Mouse (Mus musculus) spleen, postnatal 36 days (tissue): ENCODE results near the gene Wdr46.

ENCODE experiments used
- DNase-seq, 2 experiments: peaks; one replicate each; pipeline ENCODE4 v3.0.0; 2022; ENCODE audit warnings: low spot score in 2 of 2, mixed read lengths in 1 of 2

The Wdr46 gene

DNA sequence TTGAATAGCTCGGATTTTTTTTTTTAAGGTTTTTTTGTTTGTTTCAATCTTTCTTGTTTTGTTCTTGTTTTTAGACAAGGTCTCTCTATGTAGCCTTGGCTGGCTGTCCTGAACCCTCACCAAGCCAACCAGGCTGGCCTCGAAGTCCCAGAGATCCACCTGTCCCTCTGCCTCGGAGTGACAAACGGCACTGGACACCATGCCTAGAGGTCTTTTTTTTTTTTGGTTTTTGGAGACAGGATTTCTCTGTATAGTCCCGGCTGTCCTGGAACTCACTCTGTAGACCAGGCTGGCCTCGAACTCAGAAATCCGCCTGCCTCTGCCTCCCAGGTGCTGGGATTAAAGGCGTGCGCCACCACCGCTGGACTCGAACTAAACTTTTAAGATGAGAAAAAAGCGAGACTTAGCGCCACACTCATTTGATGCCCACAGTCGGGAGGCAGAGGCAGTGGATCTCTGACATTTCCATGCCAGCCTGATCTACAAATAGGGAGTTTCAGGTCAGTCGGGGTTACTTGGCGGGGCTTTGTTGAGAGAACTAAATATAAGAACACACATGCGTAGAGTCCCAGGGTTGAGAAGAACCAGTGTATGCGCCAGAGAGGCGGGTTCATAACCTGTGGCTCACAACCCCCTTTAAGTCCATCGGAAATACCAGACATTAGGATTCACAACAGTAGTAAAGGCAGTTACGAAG lies 12.1 kb upstream of the Wdr46 start:
- DNase-seq, result no peak

DNA sequence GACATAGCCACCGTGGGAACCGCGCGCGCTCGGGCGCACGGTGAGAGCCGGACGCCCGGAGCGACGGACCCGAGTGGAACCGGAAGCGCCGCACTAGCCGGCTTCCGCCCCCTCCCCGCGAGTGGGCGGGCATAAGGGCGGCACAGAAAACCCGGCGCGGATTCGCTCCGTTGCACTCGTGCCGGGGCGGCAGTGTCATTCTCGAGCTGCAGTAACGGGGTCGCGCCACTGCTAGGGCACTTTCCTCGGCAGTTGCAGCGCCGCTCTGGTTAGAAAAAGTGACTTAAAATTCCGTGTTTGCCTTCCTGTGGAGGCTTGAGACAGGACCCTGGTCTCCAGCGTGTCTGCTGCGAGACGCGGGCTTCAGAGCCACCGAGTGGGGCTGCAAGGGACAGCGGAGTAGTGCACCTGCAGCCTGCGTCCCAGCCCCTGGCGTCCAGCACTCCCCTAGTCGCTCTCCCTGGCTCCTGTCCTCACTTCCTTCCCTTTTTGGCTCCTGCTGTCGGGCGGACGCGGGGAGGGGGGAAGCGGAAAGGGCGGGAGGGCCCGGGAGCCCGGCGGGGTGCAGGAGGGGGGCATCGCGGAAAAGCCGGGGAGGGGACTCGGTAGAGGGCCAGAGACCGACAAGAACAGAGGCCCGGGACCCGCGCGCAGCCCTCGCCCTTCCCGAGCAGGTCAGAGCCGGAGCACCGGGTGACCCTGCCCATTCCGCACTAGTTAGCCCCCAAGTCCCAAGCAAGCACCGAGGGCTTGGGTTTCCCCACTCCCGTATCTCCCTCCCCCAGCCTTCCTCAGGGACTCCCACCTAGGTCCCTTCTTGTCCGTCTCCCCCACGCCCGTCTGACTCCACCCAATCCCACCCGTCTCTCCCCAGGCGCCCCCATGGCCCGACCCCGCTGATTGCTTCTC lies 10.8 kb upstream of the Wdr46 start, which contains the start of gene Rgl2:
Rgl2 (plus strand) TSS at position 173 of the 909 bp plus-strand sequence.
- DNase-seq, result peak; percentile 88 to 91

GRCm38 (mm10) chr17:33930280-33931158 lies 9.9 kb upstream of the Wdr46 start:
- DNase-seq, result peak; percentile 69 to 72

GRCm38 (mm10) chr17:33931159-33931866 lies 9.1 kb upstream of the Wdr46 start:
- DNase-seq, result no peak

DNA sequence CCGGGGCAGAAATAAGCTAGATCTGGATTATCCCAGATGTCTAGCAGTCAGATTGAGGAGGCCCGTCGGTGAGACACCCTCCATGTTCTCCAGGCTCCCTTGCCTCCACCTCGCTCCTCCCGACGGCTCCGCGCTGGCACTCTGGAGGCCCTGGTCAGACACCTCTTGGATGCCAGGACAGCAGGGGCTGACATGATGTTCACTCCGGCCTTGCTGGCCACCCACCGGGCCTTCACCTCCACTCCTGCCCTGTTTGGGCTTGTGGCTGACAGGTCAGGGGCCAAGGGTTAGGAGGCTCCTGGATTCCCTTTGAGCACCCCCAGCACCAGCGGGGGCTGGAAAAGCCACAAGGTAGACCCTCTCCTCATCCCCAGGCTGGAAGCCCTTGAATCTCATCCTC lies 8.5 kb upstream of the Wdr46 start:
- DNase-seq, result no peak

DNA sequence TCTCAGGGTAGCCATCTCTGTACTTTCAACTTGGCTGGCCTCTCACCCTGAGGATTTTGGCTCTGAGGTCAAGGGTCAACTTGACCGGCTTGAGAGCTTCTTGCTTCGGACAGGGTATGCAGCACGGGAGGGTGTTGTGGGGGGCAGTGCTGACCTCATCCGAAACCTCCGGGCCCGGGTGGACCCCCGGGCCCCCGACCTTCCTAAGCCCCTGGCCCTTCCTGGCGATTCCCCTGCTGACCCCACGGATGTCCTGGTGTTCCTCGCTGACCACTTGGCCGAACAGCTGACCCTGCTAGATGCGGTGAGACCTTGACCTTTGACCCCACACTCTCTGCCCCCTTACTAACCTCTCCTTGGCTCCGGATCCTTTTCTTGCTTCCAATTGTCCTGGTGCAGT lies 8.0 kb upstream of the Wdr46 start:
- no peak for DNase-seq

- no peak for DNase-seq
Measured at GRCm38 (mm10) chr17:33932970-33933369, 7.5 kb upstream of the Wdr46 start.

DNA sequence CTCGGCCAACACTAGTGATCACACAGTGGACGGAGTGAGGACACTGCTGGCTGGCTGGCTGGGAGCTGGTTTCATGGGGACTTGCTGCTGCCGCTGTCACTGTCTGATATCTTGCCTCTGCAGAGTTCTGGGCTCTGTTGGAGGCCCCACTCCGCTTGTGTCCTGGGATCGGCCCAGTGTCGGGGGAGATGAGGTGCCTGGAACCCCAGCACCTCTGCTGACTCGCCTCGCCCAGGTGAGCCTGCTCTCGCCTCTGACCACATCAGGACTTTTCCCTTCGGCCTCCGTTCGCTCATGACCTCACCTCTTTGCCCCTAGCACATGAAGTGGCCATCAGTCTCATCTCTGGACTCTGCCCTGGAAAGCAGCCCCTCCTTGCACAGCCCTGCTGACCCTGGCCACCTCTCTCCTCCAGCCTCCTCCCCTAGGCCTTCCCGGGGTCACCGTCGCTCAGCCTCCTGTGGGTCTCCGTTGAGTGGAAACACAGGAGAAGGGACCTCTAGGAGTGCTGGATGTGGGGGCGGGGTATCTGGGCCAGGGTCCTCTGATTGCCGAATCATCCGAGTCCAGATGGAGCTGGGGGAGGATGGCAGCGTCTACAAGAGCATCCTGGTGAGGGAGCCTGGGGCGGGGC lies 4.9 kb upstream of the Wdr46 start:
- no peak for DNase-seq

DNA sequence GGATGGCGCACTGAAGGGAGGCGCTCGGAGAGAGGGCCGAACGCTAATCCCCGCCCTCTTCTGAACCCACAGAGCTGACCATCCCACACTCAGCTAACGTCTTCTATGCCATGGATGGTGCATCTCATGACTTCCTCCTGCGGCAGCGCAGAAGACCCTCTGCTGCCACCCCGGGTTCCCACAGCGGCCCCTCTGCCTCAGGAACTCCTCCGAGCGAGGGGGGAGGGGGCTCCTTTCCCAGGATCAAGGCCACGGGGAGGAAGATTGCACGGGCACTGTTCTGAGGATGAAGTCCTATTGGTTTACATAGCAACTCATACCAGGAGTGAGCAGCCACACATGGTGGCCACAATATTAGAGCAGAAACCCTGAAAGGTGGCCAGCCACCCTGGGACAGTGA lies 3.5 kb upstream of the Wdr46 start:
- DNase-seq, result no peak

DNA sequence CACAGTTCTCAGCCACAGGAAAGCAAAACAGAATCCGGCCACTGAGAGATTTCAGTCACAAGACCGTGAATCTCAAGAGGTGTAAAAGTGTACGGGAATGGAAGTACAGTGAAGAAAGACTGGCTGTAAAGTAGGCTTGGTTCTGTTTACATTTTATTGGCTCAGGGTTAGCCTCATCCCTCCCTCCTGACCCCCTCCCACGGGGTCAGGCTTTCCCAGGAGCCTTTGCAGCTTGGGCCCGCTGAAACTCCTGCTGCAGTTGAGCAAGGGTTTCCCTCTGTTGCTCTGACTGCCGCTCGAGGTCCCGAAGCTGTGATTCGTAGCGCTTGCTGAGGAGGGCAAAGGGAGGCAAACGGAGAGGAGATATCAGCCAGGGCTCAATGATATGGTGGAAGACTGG lies 1.7 kb upstream of the Wdr46 start:
- DNase-seq, result no peak

- no peak for DNase-seq
Measured at GRCm38 (mm10) chr17:33940981-33941380, 521 bp downstream of the Wdr46 start.

- DNase-seq, result no peak
Measured at GRCm38 (mm10) chr17:33941381-33941780, 921 bp downstream of the Wdr46 start.

DNA sequence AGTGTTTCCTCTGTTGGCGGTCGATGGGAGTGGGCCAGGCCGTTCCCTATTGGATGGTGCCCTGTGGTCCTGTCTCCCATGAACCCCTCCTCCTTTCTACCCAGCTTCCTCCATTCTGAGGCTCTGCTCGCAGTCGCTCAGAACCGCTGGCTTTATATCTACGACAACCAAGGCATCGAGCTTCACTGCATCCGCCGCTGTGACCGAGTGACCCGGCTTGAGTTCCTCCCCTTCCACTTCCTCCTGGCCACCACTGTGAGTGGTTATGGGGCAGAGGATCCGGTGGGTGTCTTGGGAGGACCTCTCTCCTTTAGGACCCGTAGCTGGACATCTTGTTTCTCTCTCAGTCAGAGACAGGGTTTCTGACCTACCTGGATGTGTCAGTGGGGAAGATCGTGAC lies 3.0 kb downstream of the Wdr46 start:
- no peak for DNase-seq

GRCm38 (mm10) chr17:33947430-33948089 lies 7.1 kb downstream of the Wdr46 start:
- no peak for DNase-seq

DNA sequence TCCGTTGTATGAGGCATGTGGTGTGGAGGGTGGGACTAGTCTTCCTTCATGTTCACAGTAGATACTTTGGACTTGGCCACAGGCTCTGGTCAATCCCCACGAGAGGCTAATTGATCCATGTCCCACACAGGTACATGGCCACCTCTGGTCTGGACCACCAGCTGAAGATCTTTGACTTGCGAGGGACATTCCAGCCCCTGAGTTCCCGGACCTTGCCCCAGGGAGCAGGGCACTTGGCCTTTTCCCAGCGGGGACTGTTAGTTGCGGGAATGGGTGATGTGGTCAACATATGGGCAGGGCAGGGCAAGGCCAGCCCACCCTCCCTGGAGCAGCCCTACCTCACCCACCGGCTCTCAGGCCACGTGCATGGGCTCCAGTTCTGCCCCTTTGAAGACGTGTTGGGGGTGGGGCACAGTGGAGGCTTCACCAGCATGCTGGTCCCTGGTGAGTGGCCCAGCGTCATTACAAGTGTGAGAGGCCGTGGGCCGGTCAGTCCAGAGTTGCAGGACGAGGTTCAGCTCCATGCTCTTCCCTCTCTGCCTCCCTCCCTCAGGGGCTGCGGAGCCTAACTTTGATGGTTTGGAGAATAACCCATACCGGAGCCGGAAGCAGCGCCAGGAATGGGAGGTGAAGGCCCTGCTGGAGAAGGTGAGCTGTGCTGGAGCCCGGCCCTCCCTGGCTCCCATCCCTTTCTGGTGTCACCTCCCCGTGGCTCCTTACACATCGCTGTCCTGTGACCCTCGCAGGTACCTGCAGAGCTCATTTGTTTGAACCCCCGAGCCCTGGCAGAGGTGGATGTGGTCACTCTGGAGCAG lies 7.8 kb downstream of the Wdr46 start:
- DNase-seq, result no peak

DNA sequence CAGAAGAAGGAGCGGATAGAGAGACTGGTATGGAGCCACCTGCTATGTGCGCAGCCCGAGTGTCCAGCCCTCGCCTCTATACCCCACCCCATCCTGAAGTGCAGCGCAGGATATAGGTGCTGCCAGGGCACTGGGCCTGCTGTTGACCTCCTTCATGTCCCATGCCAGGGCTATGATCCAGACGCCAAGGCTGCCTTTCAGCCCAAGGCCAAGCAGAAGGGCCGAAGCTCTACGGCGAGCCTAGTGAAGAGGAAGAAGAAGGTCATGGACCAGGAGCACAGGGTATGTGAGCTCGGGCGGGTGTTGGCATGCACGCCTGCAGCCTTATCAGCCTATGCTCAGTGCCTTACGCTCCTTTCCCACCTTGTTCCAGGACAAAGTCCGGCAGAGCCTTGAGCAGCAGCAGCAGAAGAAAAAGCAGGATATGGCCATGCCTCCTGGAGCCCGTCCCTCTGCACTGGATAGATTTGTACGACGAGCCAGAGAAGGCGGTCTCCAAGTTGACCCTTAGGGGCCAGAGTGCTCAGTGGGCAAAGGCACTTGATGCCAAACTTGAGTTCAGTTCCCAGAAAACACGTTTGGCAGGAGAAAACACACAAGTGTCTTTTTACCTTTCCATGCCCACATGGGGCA lies 8.6 kb downstream of the Wdr46 start:
- no peak for DNase-seq

- no peak for DNase-seq
Measured at GRCm38 (mm10) chr17:33950131-33950625, 9.7 kb downstream of the Wdr46 start.

DNA sequence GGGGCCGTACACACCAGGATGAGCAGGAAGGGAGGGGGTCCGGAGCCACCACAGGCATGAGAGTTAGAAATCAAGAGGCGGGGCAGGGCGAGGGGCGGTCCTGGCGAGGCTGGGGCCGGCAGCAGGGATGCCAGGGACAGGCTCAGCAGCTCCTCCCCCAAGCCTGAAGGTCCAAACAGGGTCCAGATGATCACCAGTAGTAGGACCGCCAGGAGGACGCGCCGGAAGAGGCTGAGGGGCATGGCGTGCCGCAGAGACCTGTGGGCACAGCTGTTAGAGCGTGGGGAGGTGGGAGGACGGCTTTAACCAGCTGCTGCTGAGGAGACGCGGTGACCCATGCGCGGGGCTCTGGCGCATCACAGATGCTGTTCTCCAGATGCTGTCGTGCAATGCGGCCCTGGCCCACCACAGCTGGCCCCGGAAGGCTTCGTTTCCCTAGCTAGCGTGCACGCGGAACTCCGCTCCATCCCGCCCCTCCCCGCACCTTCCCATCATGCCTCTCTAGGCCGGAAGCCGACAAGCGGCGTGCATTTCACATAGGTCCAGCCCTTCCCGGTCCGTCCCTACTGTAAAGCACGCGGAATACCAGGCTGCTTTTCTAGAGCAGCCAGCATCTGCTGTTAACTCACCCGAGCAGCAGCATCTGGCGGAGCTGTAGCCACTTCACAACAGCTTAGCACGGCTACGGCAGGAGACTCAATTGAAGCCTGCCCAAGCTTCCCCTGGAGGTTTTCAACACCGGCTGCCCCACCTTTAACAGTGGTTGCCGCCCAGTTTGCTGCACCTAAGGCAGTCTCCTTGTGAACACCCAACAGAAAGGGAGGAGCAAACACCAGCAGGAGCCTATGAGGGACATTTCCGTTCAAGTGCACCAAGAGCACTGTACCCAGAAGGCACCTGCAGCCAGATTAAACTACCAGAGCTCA lies 10.8 kb downstream of the Wdr46 start, which contains the start of gene B3galt4:
B3galt4 (minus strand) TSS at position 468 of the 926 bp plus-strand sequence.
- peak; percentile 77 to 78 for DNase-seq
